Mouse (Mus musculus): ENCODE data around the gene Olfr1487.
"Not testable (repeated sequence)": the region's sequence is repeated elsewhere in the genome, so short reads cannot be mapped to it uniquely, and the experiment has no call there.

The Olfr1487 gene

DNA sequence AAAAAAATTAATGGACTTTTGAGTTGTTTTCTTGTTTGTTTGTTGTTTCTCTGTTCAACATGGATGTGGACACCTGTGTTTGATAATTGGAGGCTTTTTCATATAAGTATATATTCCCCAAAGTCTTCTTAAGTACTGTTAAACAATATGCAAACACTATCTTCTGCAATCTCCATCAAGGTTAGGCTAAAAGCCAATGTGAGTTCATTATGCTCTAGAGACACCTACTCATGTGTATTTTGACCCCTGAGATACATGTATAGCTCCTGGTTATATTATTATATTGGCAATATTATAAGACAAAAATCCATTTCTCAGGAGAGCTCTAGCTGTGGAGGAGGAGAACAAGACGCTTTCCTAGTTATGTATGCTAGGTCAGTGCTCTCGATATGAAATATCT is at the start of gene Olfr1487:
Olfr1487 (plus strand) TSS at position 301 of the 400 bp plus-strand sequence.
- DNase-seq (ENCODE audit: low spot score in 2 of 2) = not testable (repeated sequence)

GRCm38 (mm10) chr19:13583211-13583610 is 34.0 kb upstream of the Olfr1487 start, which contains the start of gene Olfr1484:
Olfr1484 (plus strand) TSS chr19:13583511.
- no peak for DNase-seq (ENCODE audit: low spot score in 2 of 2)

GRCm38 (mm10) chr19:13631321-13631720 is 14.1 kb downstream of the Olfr1487 start, which contains the start of gene Olfr1489:
Olfr1489 (plus strand) TSS chr19:13631621.
- DNase-seq (ENCODE audit: low spot score in 2 of 2) = no peak

- no peak for DNase-seq (ENCODE audit: low spot score in 2 of 2)
These were observed 33.6 kb downstream of the Olfr1487 start, which contains the start of gene Olfr1490 for GRCm38 (mm10) chr19:13650791-13651190. Olfr1490 (plus strand) TSS chr19:13651091.
